Mouse (Mus musculus) erythroblast, adult 5-6 weeks (primary cell): ENCODE measurements around the gene Cryl1. TPM values are rescaled to one million over a fixed set of nuclear protein-coding genes. Genes with fewer than 3 reads are reported as not detected.

Experiments
- ATAC-seq: replicated peaks from 2 replicates; pipeline ENCODE4 v1.8.0; 2016; ENCODE audit warnings: moderate number of reproducible peaks, mild to moderate bottlenecking, moderate TSS enrichment, inconsistent platforms; ENCODE audit not compliant: poor library complexity, low FRiP score, severe bottlenecking
- total RNA-seq, 2 experiments: library from RNA; stranded (forward) in 1 of 2; stranded (reverse) in 1 of 2; fragments of 150-400 nt in 1 of 2; fragments of 200-764, 138-1000 nt in 1 of 2; gene quantifications; 2 replicates each; pipeline versions ENCODE4 v1.2.3 to v1.2.4; 2015 to 2017; ENCODE audit warnings: low replicate concordance in 2 of 2

The Cryl1 gene
- total RNA-seq, 2 experiments from 2014 or later: 2.9 to 7.3 TPM

- no peak for ATAC-seq
Measured at GRCm38 (mm10) chr14:57376016-57376415, 22.3 kb downstream of the Cryl1 start.

GRCm38 (mm10) chr14:57375205-57375604 lies 23.1 kb downstream of the Cryl1 start:
- ATAC-seq: no peak

- ATAC-seq: 0 out of 2 replicates have a peak, but pooled peaks have one; percentile 32
Measured at GRCm38 (mm10) chr14:57372348-57373102, 25.8 kb downstream of the Cryl1 start.

GRCm38 (mm10) chr14:57367327-57367726 lies 31.0 kb downstream of the Cryl1 start:
- ATAC-seq: no peak

GRCm38 (mm10) chr14:57366724-57367123 lies 31.6 kb downstream of the Cryl1 start:
- no peak for ATAC-seq

GRCm38 (mm10) chr14:57365341-57365740 lies 33.0 kb downstream of the Cryl1 start:
- ATAC-seq: no peak

- ATAC-seq: no peak
Measured at GRCm38 (mm10) chr14:57363833-57364232, 34.5 kb downstream of the Cryl1 start.

GRCm38 (mm10) chr14:57362726-57363660 lies 35.3 kb downstream of the Cryl1 start:
- ATAC-seq: 0 out of 2 replicates have a peak, but pooled peaks have one; percentile 39

- ATAC-seq: no peak
Measured at GRCm38 (mm10) chr14:57357030-57357429, 41.3 kb downstream of the Cryl1 start.

- ATAC-seq: no peak
Measured at GRCm38 (mm10) chr14:57351521-57352235, 46.7 kb downstream of the Cryl1 start.

GRCm38 (mm10) chr14:57349955-57350354 lies 48.4 kb downstream of the Cryl1 start:
- ATAC-seq: no peak

- ATAC-seq: no peak
Measured at GRCm38 (mm10) chr14:57348155-57348554, 50.2 kb downstream of the Cryl1 start.

GRCm38 (mm10) chr14:57346135-57346534 lies 52.2 kb downstream of the Cryl1 start:
- no peak for ATAC-seq

- ATAC-seq: no peak
Measured at GRCm38 (mm10) chr14:57344781-57345492, 53.4 kb downstream of the Cryl1 start.

- no peak for ATAC-seq
Measured at GRCm38 (mm10) chr14:57343057-57343750, 55.1 kb downstream of the Cryl1 start.

- ATAC-seq: no peak
Measured at GRCm38 (mm10) chr14:57342316-57343055, 55.8 kb downstream of the Cryl1 start.

- no peak for ATAC-seq
Measured at GRCm38 (mm10) chr14:57338666-57339065, 59.7 kb downstream of the Cryl1 start.

GRCm38 (mm10) chr14:57334833-57335232 lies 63.5 kb downstream of the Cryl1 start:
- ATAC-seq: no peak
